Mouse (Mus musculus): ENCODE results near the gene Adsl. TPM values are rescaled to one million over a fixed set of nuclear protein-coding genes. Genes with fewer than 3 reads are reported as not detected.

Gene Adsl
- total and polyA plus RNA-seq, 2 experiments from 2014 or later, result 149 to 156 TPM

GRCm38 (mm10) chr15:81007905-81008304 lies 59.6 kb downstream of the Adsl start:
- Histone ChIP-seq H3K4me3 (ENCODE audit: low read depth, low read length) (no peak overlapping the region), H3K27me3 (ENCODE audit: control insufficient read depth, insufficient read depth, low read length) (no peaks in the 10 kb centered on the region), H3K9me3 (replicated peaks; ENCODE audit: control insufficient read depth, low read length) (no peaks in the 10 kb centered on the region), H3K4me1 (ENCODE audit: control insufficient read depth, insufficient read depth) (no peaks in the 10 kb centered on the region), H3K9ac (replicated peaks; ENCODE audit: low read depth, low read length) (no peak overlapping the region), H3K27ac (ENCODE audit: low read depth) (no peak overlapping the region), H3K4me2 (ENCODE audit: low read depth, low read length) (no peak overlapping the region), H3K36me3 (replicated peaks; ENCODE audit: control insufficient read depth, insufficient read depth, low read length) (peaks cover 22% of the 10 kb centered on the region)
- TF ChIP-seq EP300 (IDR thresholded peaks at IDR 0.05; ENCODE audit: low read depth) (no peak), CTCF (IDR thresholded peaks at IDR 0.05; ENCODE audit: low read depth) (no peak)
- WGBS, result 82% methylated on average over 8 of the region's 8 CpGs
- ATAC-seq (ENCODE audit: insufficient read depth, low read depth) (no peak), DNase-seq (ENCODE audit: low spot score) (no peak)

GRCm38 (mm10) chr15:81008689-81009123 lies 60.4 kb downstream of the Adsl start:
- Histone ChIP-seq H3K4me3 (ENCODE audit: low read depth, low read length) (no peak overlapping the region), H3K9me3 (replicated peaks; ENCODE audit: control insufficient read depth, low read length) (no peaks in the 10 kb centered on the region), H3K4me1 (ENCODE audit: control insufficient read depth, insufficient read depth) (no peaks in the 10 kb centered on the region), H3K4me2 (ENCODE audit: low read depth, low read length) (no peak overlapping the region), H3K9ac (replicated peaks; ENCODE audit: low read depth, low read length) (no peak overlapping the region), H3K27ac (ENCODE audit: low read depth) (no peak overlapping the region), H3K27me3 (ENCODE audit: control insufficient read depth, insufficient read depth, low read length) (no peaks in the 10 kb centered on the region), H3K36me3 (replicated peaks; ENCODE audit: control insufficient read depth, insufficient read depth, low read length) (peaks cover 27% of the 10 kb centered on the region)
- 62% methylated on average over 10 of the region's 10 CpGs for WGBS
- ATAC-seq (ENCODE audit: insufficient read depth, low read depth) (no peak), DNase-seq (ENCODE audit: low spot score) (no peak)
- TF ChIP-seq EP300 (IDR thresholded peaks at IDR 0.05; ENCODE audit: low read depth) (no peak), CTCF (IDR thresholded peaks at IDR 0.05; ENCODE audit: low read depth) (peak; percentile 42)

DNA sequence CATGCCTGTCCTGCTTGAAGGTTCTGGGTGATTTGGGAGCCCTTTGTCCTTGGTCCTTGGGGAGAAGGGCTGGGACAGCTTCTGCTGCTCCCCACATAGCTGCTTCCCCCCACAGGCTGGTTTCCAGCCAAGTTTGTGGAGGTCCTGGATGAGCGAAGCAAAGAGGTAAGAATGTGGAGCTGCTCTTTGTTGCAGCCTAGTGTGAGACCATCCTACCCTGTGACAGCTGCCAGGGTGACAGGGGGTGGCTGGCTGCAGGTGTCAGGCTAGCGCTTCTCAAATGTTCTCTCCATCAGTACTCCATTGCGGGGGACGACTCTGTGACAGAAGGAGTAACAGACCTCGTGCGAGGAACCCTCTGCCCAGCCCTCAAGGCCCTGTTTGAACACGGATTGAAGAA lies 61.8 kb downstream of the Adsl start:
- WGBS, result 71% methylated on average over 7 of the region's 7 CpGs

GRCm38 (mm10) chr15:81011523-81011922 lies 63.2 kb downstream of the Adsl start:
- peaks cover 45% of the 10 kb centered on the region for H3K36me3 ChIP-seq (replicated peaks; ENCODE audit: control insufficient read depth, insufficient read depth, low read length)
- H3K4me3 ChIP-seq (ENCODE audit: low read depth, low read length), result no peak overlapping the region
- H3K9ac ChIP-seq (replicated peaks; ENCODE audit: low read depth, low read length), result no peak overlapping the region
- H3K9me3 ChIP-seq (replicated peaks; ENCODE audit: control insufficient read depth, low read length), result no peaks in the 10 kb centered on the region
- no peak for TF ChIP-seq EP300 (IDR thresholded peaks at IDR 0.05; ENCODE audit: low read depth)
- TF ChIP-seq CTCF (IDR thresholded peaks at IDR 0.05; ENCODE audit: low read depth), result no peak
- no peaks in the 10 kb centered on the region for H3K27me3 ChIP-seq (ENCODE audit: control insufficient read depth, insufficient read depth, low read length)
- no peak overlapping the region for H3K27ac ChIP-seq (ENCODE audit: low read depth)
- ATAC-seq (ENCODE audit: insufficient read depth, low read depth) (no peak), DNase-seq (ENCODE audit: low spot score) (no peak)
- WGBS, result 80% methylated on average over 3 of the region's 3 CpGs
- H3K4me1 ChIP-seq (ENCODE audit: control insufficient read depth, insufficient read depth), result no peaks in the 10 kb centered on the region
- no peak overlapping the region for H3K4me2 ChIP-seq (ENCODE audit: low read depth, low read length)

More for the DNA sequence above, 61.8 kb downstream of the Adsl start:
- H3K4me1 ChIP-seq (ENCODE audit: control insufficient read depth, insufficient read depth), result no peaks in the 10 kb centered on the region
- no peak overlapping the region for H3K4me3 ChIP-seq (ENCODE audit: low read depth, low read length)
- H3K36me3 ChIP-seq (replicated peaks; ENCODE audit: control insufficient read depth, insufficient read depth, low read length), result peaks cover 31% of the 10 kb centered on the region
- no peak overlapping the region for H3K27ac ChIP-seq (ENCODE audit: low read depth)
- TF ChIP-seq CTCF (IDR thresholded peaks at IDR 0.05; ENCODE audit: low read depth), result no peak
- TF ChIP-seq EP300 (IDR thresholded peaks at IDR 0.05; ENCODE audit: low read depth), result no peak
- no peak for DNase-seq (ENCODE audit: low spot score)
- no peaks in the 10 kb centered on the region for H3K27me3 ChIP-seq (ENCODE audit: control insufficient read depth, insufficient read depth, low read length)
- no peak overlapping the region for H3K9ac ChIP-seq (replicated peaks; ENCODE audit: low read depth, low read length)
- ATAC-seq (ENCODE audit: insufficient read depth, low read depth), result no peak
- no peak overlapping the region for H3K4me2 ChIP-seq (ENCODE audit: low read depth, low read length)
- H3K9me3 ChIP-seq (replicated peaks; ENCODE audit: control insufficient read depth, low read length), result no peaks in the 10 kb centered on the region

GRCm38 (mm10) chr15:81012359-81012758 lies 64.1 kb downstream of the Adsl start:
- Histone ChIP-seq H3K4me1 (ENCODE audit: control insufficient read depth, insufficient read depth) (no peaks in the 10 kb centered on the region), H3K9me3 (replicated peaks; ENCODE audit: control insufficient read depth, low read length) (no peaks in the 10 kb centered on the region), H3K9ac (replicated peaks; ENCODE audit: low read depth, low read length) (no peak overlapping the region), H3K27ac (ENCODE audit: low read depth) (no peak overlapping the region), H3K4me2 (ENCODE audit: low read depth, low read length) (no peak overlapping the region), H3K4me3 (ENCODE audit: low read depth, low read length) (no peak overlapping the region), H3K27me3 (ENCODE audit: control insufficient read depth, insufficient read depth, low read length) (no peaks in the 10 kb centered on the region), H3K36me3 (replicated peaks; ENCODE audit: control insufficient read depth, insufficient read depth, low read length) (peaks cover 54% of the 10 kb centered on the region)
- 87% methylated on average over 4 of the region's 4 CpGs for WGBS
- DNase-seq (ENCODE audit: low spot score) (no peak), ATAC-seq (ENCODE audit: insufficient read depth, low read depth) (no peak)
- no peak for TF ChIP-seq EP300 (IDR thresholded peaks at IDR 0.05; ENCODE audit: low read depth)
- TF ChIP-seq CTCF (IDR thresholded peaks at IDR 0.05; ENCODE audit: low read depth), result no peak

GRCm38 (mm10) chr15:81013186-81013585 lies 64.9 kb downstream of the Adsl start:
- Histone ChIP-seq H3K36me3 (replicated peaks; ENCODE audit: control insufficient read depth, insufficient read depth, low read length) (peaks cover 62% of the 10 kb centered on the region), H3K9ac (replicated peaks; ENCODE audit: low read depth, low read length) (no peak overlapping the region), H3K4me1 (ENCODE audit: control insufficient read depth, insufficient read depth) (no peaks in the 10 kb centered on the region), H3K27ac (ENCODE audit: low read depth) (no peak overlapping the region), H3K27me3 (ENCODE audit: control insufficient read depth, insufficient read depth, low read length) (no peaks in the 10 kb centered on the region), H3K4me3 (ENCODE audit: low read depth, low read length) (no peak overlapping the region), H3K4me2 (ENCODE audit: low read depth, low read length) (no peak overlapping the region), H3K9me3 (replicated peaks; ENCODE audit: control insufficient read depth, low read length) (no peaks in the 10 kb centered on the region)
- DNase-seq (ENCODE audit: low spot score) (no peak), ATAC-seq (ENCODE audit: insufficient read depth, low read depth) (no peak)
- 79% methylated on average over 7 of the region's 7 CpGs for WGBS
- no peak for TF ChIP-seq CTCF (IDR thresholded peaks at IDR 0.05; ENCODE audit: low read depth)
- no peak for TF ChIP-seq EP300 (IDR thresholded peaks at IDR 0.05; ENCODE audit: low read depth)
